Mouse (Mus musculus) kidney, adult 8-10 months (tissue): ENCODE results near the gene Zfp992.
"Not testable (repeated sequence)": the region's sequence is repeated elsewhere in the genome, so short reads cannot be mapped to it uniquely, and the experiment has no call there.

Experiments
- DNase-seq, 2 experiments: peaks; one replicate each; pipeline ENCODE4 v3.0.0; 2022

Zfp992 gene

GRCm38 (mm10) chr4:146476260-146476659 lies 27.4 kb downstream of the Zfp992 start:
- not testable (repeated sequence) for DNase-seq

DNA sequence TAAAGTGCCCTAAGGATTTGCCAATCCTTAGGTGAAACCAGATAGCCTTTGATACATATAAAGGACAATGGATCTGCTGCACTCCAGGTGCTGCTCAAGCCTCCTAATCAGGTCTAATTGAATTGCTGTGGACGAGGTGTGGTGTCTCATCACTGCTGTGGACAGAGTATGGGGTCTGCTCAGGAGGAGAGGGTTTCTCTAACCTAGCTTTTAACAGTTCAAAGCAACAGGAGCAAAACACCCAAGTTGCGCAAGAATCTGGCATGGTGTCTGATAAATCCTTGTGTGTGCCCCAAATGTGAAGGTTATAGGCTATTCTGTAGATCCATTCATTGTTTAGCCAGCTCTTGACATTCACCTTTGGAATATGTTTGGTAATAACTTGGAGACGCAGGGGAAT lies 28.1 kb downstream of the Zfp992 start:
- not testable (repeated sequence) for DNase-seq

DNA sequence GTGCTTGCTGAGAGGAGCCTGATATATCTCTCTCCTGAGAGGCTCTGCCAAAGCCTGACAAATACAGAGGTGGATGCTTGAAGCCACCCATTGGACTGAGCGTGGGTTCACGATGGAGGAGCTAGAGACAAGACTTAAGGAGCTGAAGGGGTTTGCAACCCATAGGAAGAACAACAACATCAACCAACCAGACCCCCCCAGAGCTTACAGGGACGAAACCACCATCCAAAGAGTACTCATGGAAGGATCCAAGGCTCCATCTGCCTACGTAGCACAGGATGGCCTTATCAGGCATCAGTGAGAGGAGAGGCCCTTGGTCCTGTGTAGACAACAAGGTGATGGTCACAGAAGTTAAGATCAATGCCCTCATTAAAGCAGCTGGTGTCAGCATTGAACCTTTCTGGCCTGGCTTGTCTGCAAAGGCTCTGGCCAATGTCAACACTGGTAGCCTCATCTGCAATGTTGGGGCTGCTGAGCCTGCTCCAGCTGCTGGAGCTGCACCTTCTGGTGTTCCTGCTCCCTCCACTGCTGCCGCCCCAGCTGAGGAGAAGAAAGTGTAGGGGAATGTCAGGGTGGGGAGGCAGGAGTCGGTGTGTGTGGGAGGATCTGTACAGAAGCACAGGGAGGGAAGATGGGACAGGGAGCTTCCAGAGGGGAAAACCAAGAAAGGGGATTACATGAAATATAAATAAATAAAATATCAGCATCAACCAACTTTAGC lies 31.7 kb downstream of the Zfp992 start:
- not testable (repeated sequence) for DNase-seq

DNA sequence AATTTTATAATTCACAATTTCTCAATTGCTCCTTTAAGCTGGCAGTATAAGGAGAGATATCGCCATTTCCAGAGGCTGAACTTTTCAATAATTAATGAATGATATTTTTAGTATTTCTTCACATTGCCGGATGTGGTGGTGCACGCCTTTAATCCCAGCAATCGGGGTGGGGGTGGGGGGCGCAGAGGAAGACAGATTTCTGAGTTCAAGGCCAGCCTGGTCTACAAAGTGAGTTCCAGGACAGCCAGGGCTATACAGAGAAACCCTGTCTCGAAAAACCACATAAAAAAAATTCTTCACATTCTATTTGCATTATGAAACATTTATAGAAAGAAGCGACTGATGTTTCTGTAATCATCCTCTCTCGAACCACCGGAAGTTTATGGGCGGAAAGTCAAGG lies 33.7 kb downstream of the Zfp992 start:
- not testable (repeated sequence) for DNase-seq

- not testable (repeated sequence) for DNase-seq
Measured at GRCm38 (mm10) chr4:146483571-146484280, 34.9 kb downstream of the Zfp992 start.

GRCm38 (mm10) chr4:146484676-146485075 lies 35.9 kb downstream of the Zfp992 start:
- not testable (repeated sequence) for DNase-seq

GRCm38 (mm10) chr4:146485183-146485939 lies 36.5 kb downstream of the Zfp992 start:
- DNase-seq, result not testable (repeated sequence)

GRCm38 (mm10) chr4:146486753-146487152 lies 37.9 kb downstream of the Zfp992 start:
- DNase-seq, result not testable (repeated sequence)

DNA sequence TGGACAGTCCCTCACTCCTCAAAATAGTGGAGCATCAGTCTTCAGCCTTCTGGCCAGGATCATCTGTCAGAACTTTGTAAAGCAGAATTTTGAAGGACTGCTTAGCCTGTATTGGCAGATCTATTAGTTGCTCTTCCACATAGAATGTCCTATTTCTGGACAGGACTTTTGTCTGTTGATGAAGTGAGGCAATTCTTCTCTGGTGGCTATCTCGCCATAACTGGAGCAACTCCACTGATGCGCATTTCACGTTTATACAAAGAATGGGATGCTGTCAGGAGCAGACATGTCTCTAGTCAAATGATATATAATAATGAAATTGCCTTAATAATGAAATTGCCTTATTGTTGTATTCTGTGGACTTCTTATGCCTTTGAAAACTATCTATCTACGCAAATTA lies 40.4 kb downstream of the Zfp992 start:
- not testable (repeated sequence) for DNase-seq

- not testable (repeated sequence) for DNase-seq
Measured at GRCm38 (mm10) chr4:146491993-146492392, 43.2 kb downstream of the Zfp992 start.

DNA sequence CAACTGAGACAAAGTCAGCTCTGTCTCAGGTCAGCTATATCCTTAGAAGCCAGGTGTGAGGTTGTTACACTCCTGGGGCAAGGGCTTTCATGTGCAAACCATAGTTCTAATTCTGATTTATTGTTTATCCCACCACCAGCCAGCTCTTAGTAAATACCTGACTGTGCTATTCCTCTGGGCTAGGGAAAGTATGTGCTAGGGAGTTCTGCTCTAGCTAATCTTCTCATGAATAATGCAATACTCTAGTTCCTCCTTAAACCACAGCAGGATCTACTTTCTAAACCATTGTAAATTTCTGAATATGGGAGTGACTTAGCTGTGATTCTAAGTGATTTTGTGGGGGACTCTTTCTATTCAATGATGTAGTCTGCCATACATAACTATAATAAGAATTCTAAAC lies 43.6 kb downstream of the Zfp992 start:
- no peak for DNase-seq

DNA sequence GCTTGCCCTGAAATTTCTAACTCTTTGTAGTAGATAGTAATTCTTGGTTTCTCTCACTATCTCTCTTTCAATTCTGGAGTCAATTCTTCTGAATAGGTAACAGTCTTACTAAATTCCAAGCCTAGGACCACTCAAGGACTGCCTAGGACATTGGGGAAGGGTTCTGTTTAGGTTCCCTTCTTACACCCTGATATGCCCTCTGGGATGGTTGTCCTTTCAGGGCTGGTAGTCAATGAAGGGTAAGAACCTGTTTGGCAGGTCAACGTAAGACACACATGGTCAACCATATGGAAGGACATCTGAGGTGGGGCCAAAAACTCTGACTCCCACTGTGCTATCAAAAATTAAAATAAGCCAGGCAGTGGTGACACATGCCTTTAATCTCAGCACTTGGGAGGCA lies 44.0 kb downstream of the Zfp992 start:
- no peak for DNase-seq

- not testable (repeated sequence) for DNase-seq
Measured at GRCm38 (mm10) chr4:146493319-146493907, 44.6 kb downstream of the Zfp992 start.

DNA sequence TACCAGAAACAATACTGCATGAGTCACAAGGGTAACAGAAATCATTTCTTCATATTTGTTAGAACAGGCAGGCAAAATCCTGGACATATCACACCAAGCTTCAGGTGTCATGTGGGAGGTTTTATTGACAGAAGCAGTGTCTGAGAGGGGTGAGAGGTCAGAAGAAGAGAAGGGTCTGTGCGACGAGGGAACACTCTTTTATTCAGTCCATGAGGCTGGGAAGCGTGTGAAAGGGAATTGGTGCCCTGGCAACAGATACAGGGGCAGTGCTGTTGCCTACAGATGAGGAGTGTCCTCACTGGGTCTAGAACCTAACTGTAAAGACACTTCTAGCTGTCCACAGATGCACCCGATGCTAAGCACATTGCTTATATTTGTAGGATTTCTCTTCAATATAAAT lies 46.2 kb downstream of the Zfp992 start:
- no peak for DNase-seq

GRCm38 (mm10) chr4:146497695-146498275 lies 49.0 kb downstream of the Zfp992 start:
- not testable (repeated sequence) for DNase-seq

GRCm38 (mm10) chr4:146501727-146502126 lies 52.9 kb downstream of the Zfp992 start, which contains the start of gene Zfp981:
Zfp981 (plus strand) TSS chr4:146502027.
- not testable (repeated sequence) for DNase-seq

DNA sequence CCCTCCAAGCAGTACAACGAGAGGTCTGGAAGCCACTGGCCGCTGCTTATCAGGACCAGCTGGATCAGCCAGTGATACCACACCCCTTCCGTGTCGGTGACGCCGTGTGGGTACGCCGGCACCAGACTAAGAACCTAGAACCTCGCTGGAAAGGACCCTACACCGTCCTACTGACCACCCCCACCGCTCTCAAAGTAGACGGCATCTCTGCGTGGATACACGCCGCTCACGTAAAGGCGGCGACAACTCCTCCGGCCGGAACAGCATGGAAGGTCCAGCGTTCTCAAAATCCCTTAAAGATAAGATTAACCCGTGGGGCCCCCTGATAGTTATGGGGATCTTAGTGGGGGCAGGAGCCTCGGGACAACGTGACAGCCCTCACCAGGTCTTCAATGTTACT lies 60.2 kb downstream of the Zfp992 start:
- DNase-seq, result not testable (repeated sequence)

DNA sequence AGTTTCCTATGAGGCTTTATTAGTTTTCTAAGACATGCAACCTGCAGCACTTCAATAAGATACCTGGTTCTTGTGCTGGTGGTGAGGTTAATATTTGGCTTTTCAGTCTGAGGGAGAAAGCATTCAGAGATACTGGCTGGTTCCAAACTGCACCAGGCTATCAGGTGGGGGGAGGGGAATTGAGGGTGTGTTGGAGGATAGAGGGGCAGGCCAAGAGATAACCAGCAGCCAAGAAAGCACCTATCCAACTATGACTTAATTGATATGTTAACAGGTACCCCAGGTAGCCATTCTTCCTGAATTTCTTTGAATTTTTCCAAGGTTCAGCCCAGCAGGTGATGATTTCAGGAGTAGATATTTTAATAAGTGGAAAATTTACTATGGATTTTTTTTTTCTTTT lies 63.0 kb downstream of the Zfp992 start:
- not testable (repeated sequence) for DNase-seq

GRCm38 (mm10) chr4:146516474-146516873 lies 67.7 kb downstream of the Zfp992 start:
- DNase-seq, result no peak

DNA sequence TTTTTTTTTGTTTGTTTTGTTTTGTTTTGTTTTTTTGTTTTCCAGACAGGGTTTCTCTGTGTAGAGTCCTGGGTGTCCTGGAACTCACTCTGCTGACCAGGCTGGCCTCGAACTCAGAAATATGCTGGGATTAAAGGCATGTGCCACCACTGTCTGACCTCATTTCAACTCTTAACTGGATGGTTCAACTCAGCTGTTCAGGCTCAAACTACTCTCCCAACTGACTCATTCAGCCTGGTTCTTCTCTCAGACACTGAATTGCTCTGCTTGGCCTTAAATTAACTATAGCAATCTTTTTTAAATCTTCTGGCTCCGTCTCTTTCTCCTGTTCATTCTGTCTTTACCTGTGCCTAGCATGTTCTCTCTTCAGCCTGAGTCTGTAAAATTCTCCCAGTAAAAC lies 68.3 kb downstream of the Zfp992 start:
- not testable (repeated sequence) for DNase-seq
